Comparison of ENCODE assay signal across 14 mouse cellular contexts in the genomic region with DNA sequence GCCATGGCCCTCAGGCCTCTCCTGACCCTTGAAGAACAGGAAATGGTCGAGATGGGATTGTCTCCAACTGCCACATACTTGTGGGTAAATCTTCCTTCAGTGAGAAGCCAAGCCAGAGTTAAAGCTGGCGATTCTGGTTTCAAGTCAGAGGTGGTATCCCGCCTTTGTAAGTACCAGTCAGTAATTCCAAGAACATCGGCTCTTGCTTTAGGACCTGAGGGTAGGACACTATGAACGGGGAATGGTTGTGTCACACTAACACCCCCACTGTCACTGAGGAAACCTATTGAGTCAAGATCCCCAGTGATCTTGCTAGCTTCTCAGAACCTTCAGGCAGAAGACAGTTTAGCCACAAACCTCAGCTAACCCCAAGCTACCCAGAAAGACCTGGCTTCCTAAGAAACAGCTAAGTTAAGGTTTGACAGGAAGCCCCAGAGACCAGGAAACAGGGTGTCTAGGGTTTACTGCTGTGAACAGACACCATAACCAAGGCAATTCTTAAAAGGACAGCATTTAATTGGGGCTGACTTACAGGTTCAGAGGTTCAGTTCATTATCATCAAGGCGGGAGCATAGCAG. TPM values are rescaled to one million over a fixed set of nuclear protein-coding genes. Genes with fewer than 3 reads are reported as not detected.
DNase-seq lines count a peak whose midpoint lies in the region; ATAC-seq and TF ChIP-seq lines count a peak whose summit lies in the region.
"Had no signal": no experiment of that assay in that cellular context is flagged by ENCODE, and none has a peak within 500 bp of the region (broad histone marks: within the 10 kb centered on the region; RNA-seq: fewer than 3 reads in every experiment).

No protein-coding gene starts in this region.

- no peak overlapping the region for H3K9ac ChIP-seq in forebrain, embryonic 15.5 days (replicated peaks)
- no peak overlapping the region for H3K9ac ChIP-seq in forebrain, embryonic 12.5 days
- no peak overlapping the region for H3K9ac ChIP-seq in heart, postnatal 0 days (replicated peaks; ENCODE audit: low read depth, low read length)
- H3K9ac ChIP-seq: liver, embryonic 15.5 days had no signal

- peak overlapping the region; percentile 87 for H3K27ac ChIP-seq in forebrain, embryonic 15.5 days (replicated peaks)
- no peak overlapping the region for H3K27ac ChIP-seq in forebrain, embryonic 12.5 days
- H3K27ac ChIP-seq in heart, postnatal 0 days (ENCODE audit: low read depth), result peak overlapping the region; percentile 93
- H3K27ac ChIP-seq: midbrain, embryonic 12.5 days had no signal

- H3K9me3 ChIP-seq in forebrain, embryonic 15.5 days, result no peaks in the 10 kb centered on the region
- H3K9me3 ChIP-seq in forebrain, embryonic 12.5 days, result no peaks in the 10 kb centered on the region
- no peaks in the 10 kb centered on the region for H3K9me3 ChIP-seq in heart, postnatal 0 days (replicated peaks; ENCODE audit: control insufficient read depth, low read length)
- H3K9me3 ChIP-seq: embryonic facial prominence, embryonic 10.5 days; G1E; liver, embryonic 15.5 days; midbrain, embryonic 12.5 days had no signal

- no peak for TF ChIP-seq CTCF in heart, postnatal 0 days (IDR thresholded peaks at IDR 0.05; ENCODE audit: low read depth)

- no peak for DNase-seq in heart, postnatal 0 days (ENCODE audit: low spot score)
- no peak for DNase-seq in heart, postnatal 36 days
- DNase-seq in 416B (ENCODE audit: low read depth), result peak; percentile 86
- no peak for DNase-seq in spleen, adult 18-20 months
- no peak for DNase-seq in embryo, embryonic 11 days
- DNase-seq: thymus, postnatal 4 days had no signal

- intact Hi-C loops in heart, postnatal 36 days (cut with DNase I), result no loop called here

- 91% methylated on average over 6 of the region's 6 CpGs for WGBS in forebrain, embryonic 15.5 days
- 90% methylated on average over 6 of the region's 6 CpGs for WGBS in forebrain, embryonic 12.5 days
- WGBS in heart, postnatal 0 days, result 77% methylated on average over 6 of the region's 6 CpGs

- no peaks in the 10 kb centered on the region for H3K27me3 ChIP-seq in forebrain, embryonic 15.5 days
- H3K27me3 ChIP-seq in forebrain, embryonic 12.5 days, result no peaks in the 10 kb centered on the region
- no peaks in the 10 kb centered on the region for H3K27me3 ChIP-seq in heart, postnatal 0 days (ENCODE audit: control insufficient read depth, insufficient read depth, low read length)
- H3K27me3 ChIP-seq: liver, embryonic 15.5 days had no signal

- peaks cover 37% of the 10 kb centered on the region for H3K4me1 ChIP-seq in forebrain, embryonic 15.5 days
- H3K4me1 ChIP-seq in forebrain, embryonic 12.5 days, result peaks cover 18% of the 10 kb centered on the region
- H3K4me1 ChIP-seq in heart, postnatal 0 days (ENCODE audit: control insufficient read depth, insufficient read depth), result peaks cover 33% of the 10 kb centered on the region

- peak overlapping the region; percentile 15; the same call in 1 of the 2 replicates for H3K4me2 ChIP-seq in forebrain, embryonic 15.5 days (replicated peaks)
- no peak overlapping the region for H3K4me2 ChIP-seq in forebrain, embryonic 12.5 days
- no peak overlapping the region for H3K4me2 ChIP-seq in heart, postnatal 0 days (ENCODE audit: low read depth, low read length)
- H3K4me2 ChIP-seq: midbrain, embryonic 12.5 days had no signal

- H3K36me3 ChIP-seq in forebrain, embryonic 15.5 days, result no peaks in the 10 kb centered on the region
- H3K36me3 ChIP-seq in forebrain, embryonic 12.5 days (replicated peaks), result no peaks in the 10 kb centered on the region
- no peaks in the 10 kb centered on the region for H3K36me3 ChIP-seq in heart, postnatal 0 days (replicated peaks; ENCODE audit: control insufficient read depth, insufficient read depth, low read length)
- H3K36me3 ChIP-seq: embryonic facial prominence, embryonic 10.5 days; liver, embryonic 15.5 days; midbrain, embryonic 12.5 days had no signal

- no peak for ATAC-seq in forebrain, embryonic 15.5 days (replicated peaks)
- no peak for ATAC-seq in forebrain, embryonic 12.5 days (ENCODE audit: low FRiP score)
- ATAC-seq in heart, postnatal 0 days (ENCODE audit: insufficient read depth, low read depth), result no peak
- ATAC-seq in granulocyte monocyte progenitor cell, adult 5-6 weeks (replicated peaks; ENCODE audit: poor library complexity, severe bottlenecking), result peak; percentile 12; the same call in 1 of the 2 replicates

- H3K4me3 ChIP-seq in forebrain, embryonic 15.5 days, result no peak overlapping the region
- H3K4me3 ChIP-seq in forebrain, embryonic 12.5 days (replicated peaks), result no peak overlapping the region
- no peak overlapping the region for H3K4me3 ChIP-seq in heart, postnatal 0 days (ENCODE audit: low read depth, low read length)
- H3K4me3 ChIP-seq: embryonic facial prominence, embryonic 10.5 days; liver, embryonic 15.5 days; midbrain, embryonic 12.5 days; myocyte had no signal

- TF ChIP-seq EP300 in heart, postnatal 0 days (IDR thresholded peaks at IDR 0.05; ENCODE audit: low read depth), result no peak

RNA-seq across cellular contexts. Expression of a gene that starts 17.3 kb away (rescaled TPM):
- polyA plus RNA-seq in forebrain, embryonic 15.5 days (2015; fragmentation: Nextera tagmentation; extraction: Ambion mirVana), result 18.7 and 20.7 TPM in 2 replicates
- 8.2 and 11.4 TPM in 2 replicates for polyA plus RNA-seq in forebrain, embryonic 12.5 days (2016; fragmentation: Nextera tagmentation; extraction: Ambion mirVana)
- 11.6 and 12.6 TPM in 2 replicates for total RNA-seq in heart, postnatal 0 days (2014; rRNA removed; ENCODE audit: low replicate concordance)
- polyA plus RNA-seq in heart, postnatal 0 days (2015; fragmentation: Nextera tagmentation; extraction: Ambion mirVana), result 16.7 and 18.2 TPM in 2 replicates
- total RNA-seq in heart, postnatal 36 days (2021), result 10 to 100 TPM; 69.8 to 77.5 TPM
- total RNA-seq in granulocyte monocyte progenitor cell, adult 5-6 weeks (2014; fragmentation: Nextera tagmentation), result 31.5 and 32.8 TPM in 2 replicates
- 8.3 and 9.9 TPM in 2 replicates for total RNA-seq in granulocyte monocyte progenitor cell, adult 5-6 weeks (2017)
